Mouse (Mus musculus) CH12.LX (cell line): Measurements from ENCODE around the gene Tnc. TPM values are rescaled to one million over a fixed set of nuclear protein-coding genes. Genes with fewer than 3 reads are reported as not detected.

Source experiments
- DNase-seq: peaks from one replicate; pipeline ENCODE4 v3.0.0-alpha.2; 2013; ENCODE audit errors: extremely low read depth
- H3K27ac ChIP-seq: 2 replicates; pipeline ENCODE4 v1.5.1; 2012; ENCODE audit warnings: low read depth, mild to moderate bottlenecking, control low read depth, moderate library complexity; ENCODE audit not compliant: insufficient read depth
- H3K27me3 ChIP-seq: replicated peaks from 2 replicates; pipeline ENCODE3; 2012; ENCODE audit warnings: inconsistent platforms
- H3K36me3 ChIP-seq, 2 experiments: replicated peaks in 1 of 2; 2 replicates each; pipeline versions ENCODE3 to v1.6.1; 2012; ENCODE audit warnings: inconsistent platforms in 1 of 2, low read length in 1 of 2, mild to moderate bottlenecking in 1 of 2, mixed read lengths in 1 of 2, moderate library complexity in 1 of 2; ENCODE audit not compliant: control insufficient read depth in 1 of 2, insufficient read depth in 1 of 2
- H3K4me1 ChIP-seq, 2 experiments: 2 replicates each; pipeline ENCODE4 v1.6.1; 2012; ENCODE audit warnings: inconsistent platforms in 1 of 2, moderate library complexity in 1 of 2; ENCODE audit not compliant: insufficient read depth in 2 of 2, control insufficient read depth in 1 of 2
- H3K4me2 ChIP-seq: 2 replicates; pipeline ENCODE4 v1.6.1; 2012; ENCODE audit warnings: low read depth, mild to moderate bottlenecking, control low read depth; ENCODE audit not compliant: poor library complexity, insufficient read depth, severe bottlenecking
- H3K4me3 ChIP-seq, 3 experiments: fragments of 150-350 bp in 1 of 3; sonication (generic) in 1 of 3; replicated peaks in 1 of 3; 2 replicates each; pipeline versions ENCODE3 to v1.5.1; 2011 to 2012; ENCODE audit warnings: low read depth in 2 of 3, low read length in 2 of 3, mild to moderate bottlenecking in 2 of 3, moderate library complexity in 2 of 3, control low read depth in 1 of 3, improper control_type of control experiment in 1 of 3, inconsistent platforms in 1 of 3, mixed read lengths in 1 of 3; ENCODE audit not compliant: poor library complexity in 1 of 3
- H3K79me2 ChIP-seq: replicated peaks from 2 replicates; pipeline ENCODE4 v1.6.1; 2012; ENCODE audit warnings: mild to moderate bottlenecking, moderate library complexity; ENCODE audit not compliant: control insufficient read depth, poor library complexity, insufficient read depth, severe bottlenecking; ENCODE audit errors: extremely low read depth
- H3K9ac ChIP-seq: 2 replicates; pipeline ENCODE4 v1.6.1; 2012; ENCODE audit warnings: low read depth, mild to moderate bottlenecking, control low read depth, moderate library complexity; ENCODE audit not compliant: insufficient read depth
- H3K9me3 ChIP-seq: replicated peaks from 2 replicates; pipeline ENCODE3; 2012; ENCODE audit warnings: low read length, inconsistent platforms, mixed read lengths
- CHD1 ChIP-seq: IDR thresholded peaks from 2 replicates; pipeline ENCODE4 v1.6.1; 2012; ENCODE audit warnings: low read depth, low read length, improper control_type of control experiment, inconsistent platforms
- CHD2 ChIP-seq: IDR thresholded peaks from 2 replicates; pipeline ENCODE4 v1.6.1; 2011; ENCODE audit warnings: low read length, improper control_type of control experiment
- E2F4 ChIP-seq: IDR thresholded peaks from 2 replicates; pipeline ENCODE4 v1.6.1; 2011; ENCODE audit warnings: low read depth, low read length, improper control_type of control experiment; ENCODE audit not compliant: insufficient replicate concordance
- ELF1 ChIP-seq: IDR thresholded peaks from 2 replicates; pipeline ENCODE4 v1.6.1; 2014; ENCODE audit warnings: low read depth, mild to moderate bottlenecking, inconsistent platforms, low read length, improper control_type of control experiment
- GABPA ChIP-seq: IDR thresholded peaks from 2 replicates; pipeline ENCODE4 v1.6.1; 2012; ENCODE audit warnings: low read depth, low read length, improper control_type of control experiment, inconsistent platforms; ENCODE audit not compliant: insufficient replicate concordance
- HCFC1 ChIP-seq: IDR thresholded peaks from 2 replicates; pipeline ENCODE4 v1.6.1; 2012; ENCODE audit warnings: low read depth, mild to moderate bottlenecking, inconsistent platforms, low read length, improper control_type of control experiment
- JUN ChIP-seq: IDR thresholded peaks from 2 replicates; pipeline ENCODE4 v1.6.1; 2011; ENCODE audit warnings: low read depth, mild to moderate bottlenecking, low read length, improper control_type of control experiment, moderate library complexity; ENCODE audit not compliant: insufficient read depth
- KAT2A ChIP-seq: IDR thresholded peaks from 2 replicates; pipeline ENCODE4 v1.6.1; 2012; ENCODE audit warnings: low read length, improper control_type of control experiment, inconsistent platforms; ENCODE audit not compliant: insufficient replicate concordance
- MAFK ChIP-seq: IDR thresholded peaks from 2 replicates; pipeline ENCODE4 v1.6.1; 2011; ENCODE audit warnings: low read length, improper control_type of control experiment; ENCODE audit not compliant: insufficient replicate concordance
- PAX5 ChIP-seq: IDR thresholded peaks from 2 replicates; pipeline ENCODE4 v1.6.1; 2012; ENCODE audit warnings: low read length, inconsistent platforms, mixed read lengths
- POLR2A ChIP-seq: IDR thresholded peaks from 2 replicates; pipeline ENCODE4 v1.6.1; 2011; ENCODE audit warnings: low read depth, mild to moderate bottlenecking, improper control_type of control experiment, low read length
- POLR2AphosphoS2 ChIP-seq: IDR thresholded peaks from 2 replicates; pipeline ENCODE4 v1.6.1; 2011; ENCODE audit warnings: low read depth, low read length, improper control_type of control experiment
- RAD21 ChIP-seq: IDR thresholded peaks from 2 replicates; pipeline ENCODE4 v1.6.1; 2011; ENCODE audit warnings: low read depth, mild to moderate bottlenecking, low read length, improper control_type of control experiment, moderate library complexity
- RCOR1 ChIP-seq: conservative IDR thresholded peaks from 2 replicates; pipeline ENCODE4 v1.6.1; 2012; ENCODE audit warnings: low read depth, mild to moderate bottlenecking, inconsistent platforms, low read length, improper control_type of control experiment
- SIN3A ChIP-seq: IDR thresholded peaks from 2 replicates; pipeline ENCODE4 v1.6.1; 2012; ENCODE audit warnings: low read length, improper control_type of control experiment, inconsistent platforms
- USF2 ChIP-seq: conservative IDR thresholded peaks from 2 replicates; pipeline ENCODE4 v1.6.1; 2011; ENCODE audit warnings: low read depth, low read length, improper control_type of control experiment
- ZC3H11A ChIP-seq: IDR thresholded peaks from 2 replicates; pipeline ENCODE4 v1.6.1; 2012; ENCODE audit warnings: low read depth, mild to moderate bottlenecking, inconsistent platforms, low read length, improper control_type of control experiment
- ZKSCAN1 ChIP-seq: IDR thresholded peaks from 2 replicates; pipeline ENCODE4 v1.6.1; 2012; ENCODE audit warnings: low read depth, inconsistent platforms, low read length, improper control_type of control experiment, borderline replicate concordance
- ZNF384 ChIP-seq: IDR thresholded peaks from 2 replicates; pipeline ENCODE4 v1.6.1; 2012; ENCODE audit warnings: low read depth, low read length, improper control_type of control experiment, inconsistent platforms
- dilution Hi-C: fragments of 300-500 bp; cut with MboI; formaldehyde crosslinking; loops from 2 replicates; pipeline ENCODE4 v1.14.3; 2020; ENCODE audit warnings: low sequenced_read_pairs; ENCODE audit not compliant: extremely low pct_unique_long_range_greater_than_20kb, extremely low pct_ligation_motif_present
- in situ Hi-C: fragments of 300-500 bp; cut with MboI; formaldehyde crosslinking; loops from 3 replicates; pipeline ENCODE4 v1.14.3; 2019; ENCODE audit warnings: low sequenced_read_pairs, low pct_ligation_motif_present, low pct_unique_long_range_greater_than_20kb, mixed read lengths
- polyA plus RNA-seq: library from polyadenylated mRNA; unstranded; fragments of >175 nt; gene quantifications from 2 replicates; pipeline ENCODE4 v1.2.1, GENCODE M21; 2012; ENCODE audit warnings: low read depth; ENCODE audit not compliant: insufficient read length
- total RNA-seq, 2 experiments: library from RNA; depleted of rRNA; stranded (reverse); fragments of 300-350 nt in 1 of 2; fragments of >200 nt in 1 of 2; gene quantifications; 2 replicates each; pipeline ENCODE4 v1.2.3; 2012 to 2014

Tnc gene
- total and polyA plus RNA-seq, 3 experiments, result 0.13 to 1.2 TPM; not detected in 1

- peak; percentile 59; the same call in 1 of the 2 replicates for TF ChIP-seq ELF1
Measured at GRCm38 (mm10) chr4:63928192-63928591, 118.6 kb downstream of the Tnc start (continued).

GRCm38 (mm10) chr4:63917181-63917580 lies 129.6 kb downstream of the Tnc start:
- H3K9ac ChIP-seq, result no peak overlapping the region
- H3K4me2 ChIP-seq, result no peak overlapping the region
- no peak overlapping the region for H3K4me3 ChIP-seq
- no peak overlapping the region for H3K27ac ChIP-seq
- in situ Hi-C loops, result no loop called here
- DNase-seq, result no peak
- H3K36me3 ChIP-seq, result no peaks in the 10 kb centered on the region
- H3K79me2 ChIP-seq, result no peaks in the 10 kb centered on the region
- no peaks in the 10 kb centered on the region for H3K9me3 ChIP-seq
- dilution Hi-C loops, result no loop called here
- H3K4me1 ChIP-seq, result no peaks in the 10 kb centered on the region
- H3K27me3 ChIP-seq, result no peaks in the 10 kb centered on the region
- no peak for TF ChIP-seq GABPA
- no peak for TF ChIP-seq E2F4
- no peak for TF ChIP-seq PAX5
- TF ChIP-seq ZKSCAN1, result no peak
- no peak for TF ChIP-seq RCOR1
- no peak for TF ChIP-seq POLR2AphosphoS2
- TF ChIP-seq KAT2A, result no peak
- no peak for TF ChIP-seq RAD21
- TF ChIP-seq JUN, result no peak
- no peak for TF ChIP-seq HCFC1
- no peak for TF ChIP-seq MAFK
- TF ChIP-seq SIN3A, result no peak
- TF ChIP-seq ZC3H11A, result no peak
- TF ChIP-seq CHD2, result no peak
- TF ChIP-seq, all 38 proteins: peak for 0

- Histone ChIP-seq H3K36me3 (no peaks in the 10 kb centered on the region), H3K9ac (no peak overlapping the region), H3K79me2 (no peaks in the 10 kb centered on the region), H3K9me3 (no peaks in the 10 kb centered on the region), H3K4me3 (no peak overlapping the region), H3K4me2 (no peak overlapping the region), H3K27ac (no peak overlapping the region), H3K27me3 (no peaks in the 10 kb centered on the region), H3K4me1 (peaks cover 0 to 3% of the 10 kb centered on the region in 2 experiments; a peak in 1 of 4 replicates)
- dilution Hi-C loops, result no loop called here
- no peak for DNase-seq
- TF ChIP-seq ZKSCAN1, result no peak
- no peak for TF ChIP-seq SIN3A
- no peak for TF ChIP-seq ZNF384
- no peak for TF ChIP-seq POLR2A
- TF ChIP-seq USF2, result no peak
- TF ChIP-seq CHD1, result no peak
- in situ Hi-C loops, result no loop called here
Measured at GRCm38 (mm10) chr4:63916753-63917152, 130.1 kb downstream of the Tnc start.
